Mouse (Mus musculus) spleen, adult 2 months (tissue): ENCODE measurements around the gene Ucp2.

Source experiments
- CTCF ChIP-seq: fragments of 200-500 bp; IDR thresholded peaks from 2 replicates; pipeline ENCODE4 v1.5.1; 2011; ENCODE audit warnings: mild to moderate bottlenecking, inconsistent platforms; ENCODE audit not compliant: insufficient read depth, insufficient read length, insufficient replicate concordance; ENCODE audit errors: extremely low read depth
- POLR2A ChIP-seq: fragments of 200-500 bp; IDR thresholded peaks from 2 replicates; pipeline ENCODE4 v1.6.1; 2011; ENCODE audit warnings: low read depth, low read length, inconsistent platforms

DNA sequence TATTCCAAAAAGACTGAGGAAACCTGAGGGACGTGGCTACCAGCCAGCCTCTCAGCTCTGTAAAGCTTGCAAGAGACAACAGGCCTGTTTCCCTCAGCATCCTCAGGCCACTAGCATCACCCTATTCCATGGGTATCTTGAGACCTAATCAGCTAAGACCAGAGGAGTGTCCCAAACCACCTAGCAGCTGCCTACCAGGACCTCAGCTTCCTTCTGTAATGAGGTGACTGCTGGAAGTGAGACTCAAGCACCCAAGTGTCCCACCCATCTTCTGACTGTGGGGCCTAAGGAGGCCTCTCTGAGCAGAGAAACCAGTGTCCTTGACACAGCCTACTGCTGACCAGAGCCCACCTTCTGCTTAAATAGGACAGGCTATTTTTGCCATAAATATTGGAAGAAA is 23.6 kb upstream of the Ucp2 start:
- TF ChIP-seq POLR2A = no peak
- TF ChIP-seq CTCF = no peak
